Mouse (Mus musculus) midbrain, embryonic 14.5 days (tissue): ENCODE results near the gene Rasgrf1. TPM values are rescaled to one million over a fixed set of nuclear protein-coding genes. Genes with fewer than 3 reads are reported as not detected.
A peak's percentile ranks its signal among the peaks of the same experiment; 100 is the strongest.
"Not testable (repeated sequence)": the region's sequence is repeated elsewhere in the genome, so short reads cannot be mapped to it uniquely, and the experiment has no call there.

Source experiments
- ATAC-seq: fragments of 200-750 bp; cut with Nextera tagmentation; 2 replicates; pipeline ENCODE4 v1.8.0; 2017; ENCODE audit warnings: moderate number of reproducible peaks, moderate library complexity; ENCODE audit not compliant: low FRiP score, low TSS enrichment
- DNase-seq: peaks from one replicate; pipeline ENCODE4 v3.0.0-alpha.2; 2015
- H3K27ac ChIP-seq: fragments of 300-500 bp; sonication (generic); replicated peaks from 2 replicates; pipeline ENCODE4 v1.5.1; 2014; ENCODE audit warnings: mild to moderate bottlenecking, low read depth, low read length, moderate library complexity
- H3K27me3 ChIP-seq: fragments of 300-500 bp; sonication (generic); 2 replicates; pipeline ENCODE4 v1.6.1; 2014; ENCODE audit warnings: low read length, control low read depth, mixed read lengths; ENCODE audit not compliant: control insufficient read depth, insufficient read depth
- H3K36me3 ChIP-seq: fragments of 300-500 bp; sonication (generic); 2 replicates; pipeline ENCODE4 v1.6.1; 2014; ENCODE audit warnings: low read length, control low read depth; ENCODE audit not compliant: control insufficient read depth, insufficient read depth
- H3K4me1 ChIP-seq: fragments of 300-500 bp; sonication (generic); 2 replicates; pipeline ENCODE4 v1.6.1; 2014; ENCODE audit warnings: mild to moderate bottlenecking, antibody characterized with exemption, low read length, control low read depth; ENCODE audit not compliant: control insufficient read depth, insufficient read depth
- H3K4me2 ChIP-seq: fragments of 300-500 bp; sonication (generic); 2 replicates; pipeline ENCODE4 v1.6.1; 2014; ENCODE audit warnings: mild to moderate bottlenecking, low read length, moderate library complexity
- H3K4me3 ChIP-seq: fragments of 300-500 bp; sonication (generic); replicated peaks from 2 replicates; pipeline ENCODE4 v1.5.1; 2014; ENCODE audit warnings: low read depth, low read length
- H3K9ac ChIP-seq: fragments of 300-500 bp; sonication (generic); replicated peaks from 2 replicates; pipeline ENCODE4 v1.6.1; 2014; ENCODE audit warnings: mild to moderate bottlenecking, low read length, moderate library complexity
- H3K9me3 ChIP-seq: fragments of 300-500 bp; sonication (generic); 2 replicates; pipeline ENCODE4 v1.6.1; 2016; ENCODE audit warnings: low read length, control low read depth, mixed read lengths; ENCODE audit not compliant: control insufficient read depth
- WGBS: fragments of 180-500 bp; shearing (Covaris S2); extraction: QIAGEN DNeasy Blood & Tissue Kit; methylation state at CpG from one replicate; pipeline ENCODE4 v1.1.7; 2014; 5-methylcytosine and 5-hydroxymethylcytosine counted together
- polyA plus RNA-seq: library from polyadenylated mRNA; unstranded; fragments of >200 nt; fragmentation: Nextera tagmentation; extraction: Ambion mirVana; gene quantifications from 2 replicates; pipeline ENCODE4 v1.2.1, GENCODE M21; 2014

The Rasgrf1 gene
- polyA plus RNA-seq, 1 experiment from 2014 or later, result 3.5 TPM

DNA sequence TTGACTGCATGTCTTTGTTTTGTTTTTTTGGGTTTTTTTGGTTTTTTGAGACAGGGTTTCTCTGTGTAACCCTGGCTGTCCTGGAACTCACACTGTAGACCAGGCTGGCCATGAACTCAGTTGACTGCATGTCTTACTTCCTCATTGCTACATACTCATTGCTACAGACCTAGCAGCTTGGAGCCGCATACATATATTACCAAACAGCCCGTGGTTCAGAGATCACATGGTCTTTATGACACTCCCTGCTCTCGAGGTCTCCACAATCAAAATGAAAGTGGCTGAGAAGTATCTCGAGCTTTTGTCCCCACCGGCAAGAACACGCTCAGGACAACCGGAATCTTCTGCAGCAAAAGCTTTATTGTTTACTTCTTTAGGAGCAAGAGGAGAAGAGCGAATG, 133.2 kb downstream of the Rasgrf1 start:
- not testable (repeated sequence) for H3K36me3 ChIP-seq, DNase-seq, H3K4me3 ChIP-seq, H3K9me3 ChIP-seq, H3K4me2 ChIP-seq, ATAC-seq, H3K27me3 ChIP-seq, H3K4me1 ChIP-seq, H3K9ac ChIP-seq, H3K27ac ChIP-seq
- WGBS, result 94% methylated on average over 8 of the region's 8 CpGs

DNA sequence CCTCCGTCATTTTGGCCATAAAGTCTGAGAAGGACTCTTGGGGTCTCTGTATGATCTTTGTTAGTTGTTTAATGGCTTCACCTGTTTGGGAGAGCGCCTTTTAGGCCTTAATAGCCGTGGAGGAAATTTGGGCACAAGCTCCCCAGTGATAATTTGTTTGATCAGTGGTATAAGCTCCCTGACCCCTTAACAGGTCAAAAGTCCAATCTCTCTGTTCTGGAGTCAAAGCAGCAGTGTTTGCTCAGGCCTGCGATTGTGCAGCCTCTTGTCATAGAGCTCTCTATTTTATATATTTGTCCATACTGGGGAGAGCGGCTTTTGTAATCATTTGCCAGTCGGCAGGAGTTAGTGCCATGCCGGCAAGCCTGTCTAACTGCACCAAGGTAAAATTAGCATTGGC, 135.5 kb downstream of the Rasgrf1 start:
- 95% methylated on average over 7 of the region's 7 CpGs for WGBS

DNA sequence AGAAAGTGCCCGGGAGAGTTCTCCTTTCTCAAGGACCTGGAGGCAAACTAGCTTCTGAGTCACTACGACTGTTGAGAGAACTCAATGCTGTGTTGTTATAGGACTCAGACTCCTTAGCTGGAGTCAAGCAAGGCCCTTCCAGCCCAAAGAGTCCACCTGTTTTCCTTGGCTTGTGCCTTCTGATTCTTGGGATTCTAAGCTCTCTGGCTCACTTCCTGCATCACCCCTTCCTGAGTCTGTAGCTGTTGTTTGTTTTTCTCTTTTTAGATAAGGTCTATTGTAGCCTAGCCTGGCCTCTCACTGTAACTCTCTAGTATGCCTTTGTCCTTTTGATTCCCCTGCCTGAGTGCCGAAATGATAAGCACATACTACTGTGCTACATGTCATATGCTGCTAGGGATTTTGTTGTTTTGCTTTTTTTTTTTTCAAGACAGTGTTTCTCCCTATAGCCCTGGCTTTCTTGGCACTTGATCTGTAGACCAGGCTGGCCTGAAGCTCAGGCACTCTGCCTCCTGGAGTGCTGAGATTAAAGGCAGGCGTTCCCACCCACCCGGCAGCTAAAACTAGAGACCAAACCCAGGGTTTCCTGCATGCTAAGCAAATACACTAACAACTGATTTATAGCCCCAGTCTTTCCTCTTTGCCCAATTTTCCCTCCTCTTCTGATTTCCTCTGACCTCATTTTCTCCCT, 138.4 kb downstream of the Rasgrf1 start:
- no peak overlapping the region for H3K4me2 ChIP-seq
- H3K4me3 ChIP-seq, result no peak overlapping the region
- ATAC-seq (no peak), DNase-seq (no peak)
- WGBS, result 80% methylated on average over 5 of the region's 5 CpGs
- H3K9ac ChIP-seq, result no peak overlapping the region
- H3K27ac ChIP-seq, result no peak overlapping the region
- no peaks in the 10 kb centered on the region for H3K36me3 ChIP-seq
- no peaks in the 10 kb centered on the region for H3K4me1 ChIP-seq
- H3K9me3 ChIP-seq, result no peaks in the 10 kb centered on the region
- H3K27me3 ChIP-seq, result no peaks in the 10 kb centered on the region

More for the DNA sequence above, 135.5 kb downstream of the Rasgrf1 start:
- no peak overlapping the region for H3K4me2 ChIP-seq
- H3K4me3 ChIP-seq, result no peak overlapping the region
- ATAC-seq (no peak), DNase-seq (no peak)
- H3K36me3 ChIP-seq, result no peaks in the 10 kb centered on the region
- H3K9ac ChIP-seq, result no peak overlapping the region
- no peak overlapping the region for H3K27ac ChIP-seq
- no peaks in the 10 kb centered on the region for H3K27me3 ChIP-seq
- no peaks in the 10 kb centered on the region for H3K9me3 ChIP-seq
- H3K4me1 ChIP-seq, result no peaks in the 10 kb centered on the region

DNA sequence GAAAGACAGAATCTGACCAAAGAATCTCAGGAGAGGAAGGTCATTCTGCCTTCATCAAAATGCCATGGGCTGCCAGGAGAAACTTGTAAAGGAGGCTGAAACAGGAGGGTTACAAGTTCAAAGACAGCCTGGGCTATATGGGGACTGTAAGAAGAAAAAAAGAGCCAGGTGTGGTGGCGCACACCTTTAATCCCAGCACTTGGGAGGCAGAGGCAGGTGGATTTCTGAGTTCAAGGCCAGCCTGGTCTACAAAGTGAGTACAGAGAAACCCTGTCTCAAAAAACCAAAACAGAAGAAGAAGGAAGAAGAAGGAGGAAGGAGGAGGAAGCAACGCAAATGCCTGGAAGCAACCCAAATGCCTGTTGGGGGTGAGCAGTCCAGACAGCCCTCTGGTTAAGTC, 144.1 kb downstream of the Rasgrf1 start, which contains the start of gene Ctsh:
Gene Ctsh (plus strand): TSS at position 301 of the 400 bp plus-strand sequence.
- no peaks in the 10 kb centered on the region for H3K36me3 ChIP-seq
- no peaks in the 10 kb centered on the region for H3K9me3 ChIP-seq
- H3K4me3 ChIP-seq, result peak within 1 kb of the TSS; percentile 37
- H3K9ac ChIP-seq, result peak within 1 kb of the TSS; percentile 26; the same call in 1 of the 2 replicates
- ATAC-seq (no peak), DNase-seq (no peak)
- 0 out of 2 replicates have a peak, but pooled peaks cover 3% of the 10 kb centered on the region for H3K4me1 ChIP-seq
- WGBS, result 74% methylated on average over 2 of the region's 2 CpGs
- H3K4me2 ChIP-seq, result peak within 1 kb of the TSS; percentile 65
- no peak within 1 kb of the TSS for H3K27ac ChIP-seq
- peaks cover 4% of the 10 kb centered on the region; the same call in 1 of the 2 replicates for H3K27me3 ChIP-seq

DNA sequence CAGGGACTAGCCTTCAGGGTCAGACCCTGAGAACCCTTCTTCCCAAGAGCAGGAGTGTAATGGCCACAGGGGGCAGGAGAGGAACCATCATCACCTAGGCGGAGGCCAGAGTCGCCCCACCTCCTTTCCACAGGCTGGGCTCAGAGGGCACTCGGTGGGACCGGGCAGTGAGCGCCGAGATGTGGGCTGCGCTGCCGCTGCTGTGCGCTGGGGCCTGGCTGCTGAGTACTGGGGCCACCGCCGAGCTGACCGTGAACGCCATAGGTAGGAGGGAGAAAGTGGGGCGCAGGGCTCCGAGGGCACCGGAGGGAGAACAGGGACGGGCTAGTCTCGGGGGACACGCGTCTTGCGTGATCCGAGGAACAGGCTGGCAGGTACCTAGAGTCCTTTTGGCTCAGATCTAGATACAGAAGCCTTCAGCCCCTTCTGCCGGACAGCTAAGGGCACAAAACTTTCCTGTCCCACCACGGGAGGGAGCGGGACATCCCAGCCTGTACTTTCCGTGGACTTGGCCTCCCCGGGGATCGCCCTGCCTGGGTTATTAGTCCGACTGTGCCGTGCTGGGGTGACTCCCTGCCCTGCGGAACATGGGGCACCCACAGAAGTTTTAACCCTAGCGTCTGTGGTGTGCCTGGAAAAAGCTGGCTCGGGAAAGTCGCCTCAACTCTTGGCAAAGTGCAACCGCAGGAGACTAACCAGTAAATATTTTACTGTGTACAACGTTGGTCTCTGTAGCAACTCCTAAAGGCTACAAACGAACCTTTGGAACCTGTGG, 144.8 kb downstream of the Rasgrf1 start:
- H3K36me3 ChIP-seq, result no peaks in the 10 kb centered on the region
- H3K4me3 ChIP-seq, result peak overlapping the region; percentile 37
- peak overlapping the region; percentile 26; the same call in 1 of the 2 replicates for H3K9ac ChIP-seq
- DNase-seq, result peak; percentile 56
- H3K27ac ChIP-seq, result no peak overlapping the region
- H3K4me1 ChIP-seq, result 0 out of 2 replicates have a peak, but pooled peaks cover 3% of the 10 kb centered on the region
- ATAC-seq, result peak; percentile 62
- peak overlapping the region; percentile 65 for H3K4me2 ChIP-seq
- peaks cover 4% of the 10 kb centered on the region; the same call in 1 of the 2 replicates for H3K27me3 ChIP-seq
- no peaks in the 10 kb centered on the region for H3K9me3 ChIP-seq
- WGBS, result under 1% methylated on average over 37 of the region's 37 CpGs

DNA sequence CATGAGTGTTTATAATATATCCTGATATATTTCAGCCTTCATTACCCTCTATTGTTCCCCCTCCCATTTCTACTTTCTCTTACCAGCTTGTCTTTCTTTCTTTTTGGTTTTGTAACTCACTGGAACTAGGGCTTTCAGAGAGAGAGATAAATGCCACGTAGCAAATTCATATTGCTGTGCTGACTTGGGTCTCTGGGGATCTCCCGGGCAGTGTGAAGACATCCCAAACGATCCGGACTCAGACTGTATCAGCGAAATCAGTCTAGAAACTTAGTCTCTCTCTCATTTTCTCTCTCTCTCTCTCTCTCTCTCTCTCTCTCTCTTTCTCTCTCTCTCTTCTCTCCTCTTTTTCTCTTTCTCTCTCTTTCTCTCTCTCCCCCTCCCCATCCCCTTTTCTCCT, 145.7 kb downstream of the Rasgrf1 start:
- Histone ChIP-seq H3K36me3 (no peaks in the 10 kb centered on the region), H3K4me1 (0 out of 2 replicates have a peak, but pooled peaks cover 3% of the 10 kb centered on the region), H3K9me3 (no peaks in the 10 kb centered on the region), H3K27me3 (peaks cover 4% of the 10 kb centered on the region; the same call in 1 of the 2 replicates), H3K9ac (no peak overlapping the region), H3K27ac (no peak overlapping the region), H3K4me3 (peak overlapping the region; percentile 37; the same call in 1 of the 2 replicates), H3K4me2 (peak overlapping the region; percentile 65; the same call in 1 of the 2 replicates)
- DNase-seq (peak; percentile 25), ATAC-seq (no peak)
- 46% methylated on average over 5 of the region's 5 CpGs for WGBS

GRCm38 (mm10) chr9:90055911-90056310, 146.2 kb downstream of the Rasgrf1 start:
- no peak overlapping the region for H3K4me2 ChIP-seq
- DNase-seq (no peak), ATAC-seq (no peak)
- H3K27ac ChIP-seq, result no peak overlapping the region
- no peaks in the 10 kb centered on the region for H3K36me3 ChIP-seq
- no peak overlapping the region for H3K4me3 ChIP-seq
- H3K9me3 ChIP-seq, result no peaks in the 10 kb centered on the region
- peaks cover 4% of the 10 kb centered on the region; the same call in 1 of the 2 replicates for H3K27me3 ChIP-seq
- 85% methylated on average over 3 of the region's 3 CpGs for WGBS
- no peak overlapping the region for H3K9ac ChIP-seq
- 0 out of 2 replicates have a peak, but pooled peaks cover 3% of the 10 kb centered on the region for H3K4me1 ChIP-seq

DNA sequence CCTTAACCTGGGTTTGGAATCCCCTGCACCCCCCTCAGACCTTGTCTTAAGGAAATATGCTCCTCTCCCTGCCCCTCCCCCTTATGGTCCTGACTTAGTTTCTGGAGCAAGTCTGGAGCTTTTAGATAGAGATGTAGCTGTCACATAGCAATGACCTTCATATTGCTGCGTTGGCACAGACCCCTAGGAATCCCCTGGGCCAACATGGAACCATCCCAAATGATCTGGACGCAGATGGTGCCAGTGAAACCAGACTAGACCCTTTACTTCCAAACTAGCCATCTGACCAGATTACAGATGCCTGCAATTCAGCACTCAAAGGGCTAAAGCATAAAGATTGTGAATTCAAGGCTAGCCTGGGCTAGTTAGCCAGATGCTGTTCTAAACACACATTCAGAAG, 147.0 kb downstream of the Rasgrf1 start:
- Histone ChIP-seq H3K27me3 (peaks cover 4% of the 10 kb centered on the region; the same call in 1 of the 2 replicates), H3K27ac (no peak overlapping the region), H3K9ac (no peak overlapping the region), H3K4me2 (no peak overlapping the region), H3K9me3 (no peaks in the 10 kb centered on the region), H3K4me1 (0 out of 2 replicates have a peak, but pooled peaks cover 3% of the 10 kb centered on the region), H3K4me3 (no peak overlapping the region), H3K36me3 (no peaks in the 10 kb centered on the region)
- ATAC-seq (no peak), DNase-seq (no peak)
- 82% methylated on average over 2 of the region's 2 CpGs for WGBS
